Mouse (Mus musculus): ENCODE data around the gene Psmf1.

The Psmf1 gene

GRCm38 (mm10) chr2:151735422-151735821 lies 8.6 kb downstream of the Psmf1 start:
- DNase-seq (ENCODE audit: low read depth) = no peak

DNA sequence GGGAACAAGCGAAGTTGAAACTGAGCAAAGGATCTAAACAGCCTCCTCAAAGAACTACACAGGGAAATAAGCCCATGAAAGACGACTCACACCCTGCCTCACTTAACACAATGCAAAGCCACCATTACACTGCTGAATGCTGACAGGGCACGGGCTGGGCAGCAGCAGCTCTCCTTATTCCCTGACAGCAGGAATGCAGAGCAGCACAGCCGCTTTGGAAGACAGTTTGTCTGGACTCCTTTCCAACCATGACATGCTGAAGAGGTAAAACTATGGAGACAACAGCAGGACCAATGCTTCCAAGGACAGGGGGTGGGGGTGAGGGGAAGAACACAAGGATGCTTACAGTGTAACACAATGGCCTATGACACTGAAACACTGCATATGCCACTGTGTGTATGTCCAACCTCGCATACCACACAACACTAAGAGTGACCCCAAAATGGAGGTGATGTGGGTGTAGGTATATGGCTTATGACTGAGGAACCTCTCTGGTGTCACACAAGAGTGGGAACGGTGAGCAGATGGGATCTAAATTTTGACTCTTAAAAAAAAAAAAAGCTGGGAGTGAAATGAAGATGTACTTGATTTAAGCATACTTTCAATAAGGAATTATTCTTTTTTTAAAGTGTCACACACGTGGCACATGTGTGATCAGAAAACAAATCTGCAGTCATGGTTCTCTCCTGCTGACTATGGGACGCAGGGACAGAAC lies 10.7 kb downstream of the Psmf1 start:
- no peak for DNase-seq (ENCODE audit: low read depth)

DNA sequence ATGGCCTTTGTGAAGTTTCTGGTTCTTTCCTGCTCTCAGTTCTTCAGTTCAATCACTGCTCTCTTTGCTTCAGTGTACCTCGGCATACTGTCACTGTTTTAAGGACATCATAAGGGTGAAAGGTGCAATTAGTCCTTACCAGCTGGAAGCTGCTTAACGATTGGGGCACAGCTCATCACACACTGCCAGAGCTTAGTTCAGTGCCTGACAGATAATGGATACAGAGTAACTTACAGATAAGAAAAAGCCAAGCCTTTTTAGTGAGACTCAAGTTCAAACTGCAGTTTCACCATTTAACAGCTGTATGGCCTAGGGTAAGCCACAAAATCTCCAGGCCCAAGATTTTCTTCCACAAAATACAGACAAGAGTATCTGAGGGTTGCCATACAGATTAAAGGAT lies 19.9 kb downstream of the Psmf1 start:
- DNase-seq (ENCODE audit: low read depth) = no peak

DNA sequence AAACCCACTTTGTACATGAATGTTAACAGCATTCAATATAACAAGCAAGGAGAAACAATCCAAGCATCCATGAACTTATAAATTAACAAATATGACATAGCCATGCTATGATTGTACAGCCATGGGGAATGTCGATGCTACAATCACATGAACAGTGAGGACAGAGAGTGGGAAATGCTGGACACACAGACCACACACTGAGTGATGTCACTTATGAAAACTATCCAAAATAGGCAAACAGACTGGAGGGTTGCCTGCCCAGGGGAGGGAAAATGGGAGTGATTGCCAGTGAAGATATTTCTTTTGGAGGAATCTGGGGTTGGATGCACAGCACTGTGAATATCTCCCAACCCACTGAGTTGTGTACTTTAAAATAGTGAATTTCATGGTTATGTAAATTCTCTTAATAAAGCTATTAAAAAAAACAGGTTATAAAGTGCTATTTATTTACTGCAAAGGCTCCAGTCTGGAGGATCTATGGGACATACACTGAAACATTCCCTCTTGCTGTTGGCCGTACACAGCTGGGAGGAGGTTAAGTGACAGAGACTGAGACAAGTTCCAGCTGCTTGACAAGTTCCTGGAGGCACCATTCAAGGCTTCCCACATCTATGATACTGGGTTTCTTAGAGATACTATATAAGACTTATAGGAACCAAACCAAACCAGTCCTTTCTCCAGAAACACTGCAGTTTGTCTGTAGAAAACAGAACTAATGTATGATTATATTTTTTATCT lies 27.5 kb downstream of the Psmf1 start:
- no peak for DNase-seq (ENCODE audit: low read depth)

- no peak for DNase-seq (ENCODE audit: low read depth)
Measured at GRCm38 (mm10) chr2:151715526-151715925, 28.5 kb downstream of the Psmf1 start.

DNA sequence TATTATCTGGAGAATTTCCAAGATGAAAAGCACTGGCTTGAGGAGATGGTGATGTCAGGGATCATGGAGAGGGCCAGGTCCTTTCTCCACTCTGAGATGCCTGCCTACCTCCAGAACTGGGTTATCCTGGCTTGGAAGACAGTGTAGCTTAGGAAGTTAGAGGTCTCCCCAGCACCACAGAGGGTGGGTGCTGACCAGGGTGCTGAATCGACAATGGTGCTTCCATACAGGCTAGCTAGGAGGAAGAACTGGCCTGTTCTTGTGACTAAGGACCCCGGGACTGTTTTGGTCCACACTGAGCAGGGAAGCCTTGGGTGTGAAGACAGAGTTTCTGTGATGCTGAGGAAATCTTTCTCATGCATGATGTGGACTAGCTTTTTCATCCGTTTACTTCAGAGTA lies 31.3 kb downstream of the Psmf1 start:
- DNase-seq (ENCODE audit: low read depth) = no peak

DNA sequence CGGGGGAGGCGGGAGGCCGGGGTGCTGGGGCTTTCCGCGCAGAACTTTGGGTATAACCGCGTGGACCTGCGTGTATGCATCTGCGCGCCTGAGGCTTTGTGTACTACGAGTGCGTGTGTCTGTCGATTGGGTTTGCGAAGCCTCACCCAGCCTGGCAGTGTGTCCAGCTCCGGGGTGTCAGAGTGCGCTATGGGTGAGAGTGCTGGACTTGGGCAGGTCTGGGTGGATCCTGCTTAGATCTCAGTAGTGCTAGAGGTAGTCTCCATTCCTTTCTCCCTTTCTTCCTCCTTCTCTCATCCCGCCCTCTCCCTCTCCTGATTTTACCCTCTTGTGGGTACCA lies 41.2 kb downstream of the Psmf1 start:
- DNase-seq (ENCODE audit: low read depth) = no peak

DNA sequence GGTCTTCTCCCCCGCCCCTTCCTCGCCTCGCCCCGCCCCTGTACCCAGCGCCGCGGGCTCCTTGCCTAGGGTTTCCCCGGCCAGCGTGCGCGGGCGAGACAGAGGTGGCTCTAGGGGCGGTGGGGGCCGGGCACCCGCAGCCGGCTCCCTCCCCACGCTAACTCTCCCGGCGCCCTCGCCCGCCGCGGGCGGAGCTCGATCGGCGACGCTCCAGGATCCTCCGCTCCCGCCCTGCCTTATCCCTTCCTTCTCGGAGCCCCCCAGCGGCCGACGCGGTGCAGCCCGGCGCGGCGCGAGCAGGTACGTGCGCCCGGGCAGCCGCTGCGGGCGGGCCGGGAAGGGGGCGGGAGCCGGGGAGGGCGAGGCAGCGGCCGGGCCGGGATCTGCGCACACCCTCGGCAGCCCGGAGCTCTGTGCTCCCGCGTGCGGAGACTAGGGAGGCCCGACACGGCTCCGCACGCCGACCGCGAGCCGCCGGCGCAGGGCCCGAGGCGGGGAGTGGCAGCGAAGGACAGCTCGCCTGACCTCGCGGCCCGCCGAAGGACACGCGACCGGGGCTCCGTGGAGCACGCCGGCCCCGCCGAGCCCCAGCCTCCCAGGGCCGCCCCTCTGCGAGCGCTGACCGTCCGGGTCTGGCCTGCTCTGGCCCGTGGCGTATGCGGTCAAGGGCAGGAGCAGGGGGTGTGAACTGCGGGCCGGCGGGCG lies 41.7 kb downstream of the Psmf1 start:
- DNase-seq (ENCODE audit: low read depth) = no peak

- DNase-seq (ENCODE audit: low read depth) = no peak
Measured at GRCm38 (mm10) chr2:151701231-151702145, 42.5 kb downstream of the Psmf1 start, which contains the start of gene Tmem74b. TSS of gene Tmem74b (plus strand) at chr2:151702008.

- no peak for DNase-seq (ENCODE audit: low read depth)
Measured at GRCm38 (mm10) chr2:151682976-151683375, 61.0 kb downstream of the Psmf1 start.

DNA sequence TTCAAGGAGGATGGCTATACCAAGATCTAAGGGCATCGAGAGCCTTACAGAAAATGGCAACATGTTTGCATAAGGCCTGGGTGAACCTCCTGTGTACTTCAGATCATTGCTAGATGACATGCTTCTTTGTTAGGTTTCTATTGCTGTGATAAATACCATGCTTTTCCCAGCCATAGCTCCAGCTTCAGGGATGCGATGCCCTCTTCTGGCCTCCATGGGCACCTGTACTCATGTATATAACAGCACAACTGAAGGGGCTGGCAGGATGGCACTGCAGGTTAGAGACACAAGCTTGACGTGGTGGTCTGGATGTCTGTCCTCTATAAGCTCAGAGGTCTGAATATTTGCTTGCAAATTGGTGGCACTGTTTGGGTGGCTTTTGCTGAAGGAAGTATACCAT lies 61.6 kb downstream of the Psmf1 start:
- peak; percentile 2 for DNase-seq (ENCODE audit: low read depth)

DNA sequence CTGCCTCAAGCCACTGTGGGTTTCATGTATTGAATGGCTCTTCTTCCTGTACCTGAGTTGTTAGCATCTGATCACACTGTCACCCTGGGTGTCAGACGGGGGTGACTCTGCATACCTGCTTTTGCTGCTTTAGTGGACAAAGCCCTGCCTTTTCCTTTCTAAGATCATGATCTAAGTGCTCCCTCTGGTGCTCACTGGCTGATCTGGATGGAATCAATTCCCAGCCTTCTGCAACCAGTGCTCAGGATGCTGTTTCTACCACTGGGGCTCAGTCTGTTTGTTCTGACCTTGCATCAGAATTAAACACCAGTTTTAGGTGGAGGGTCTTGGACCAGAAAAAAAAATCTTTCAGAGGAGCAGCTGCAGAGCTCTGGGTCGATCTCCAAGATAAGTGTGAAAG lies 67.8 kb downstream of the Psmf1 start:
- DNase-seq (ENCODE audit: low read depth) = no peak

DNA sequence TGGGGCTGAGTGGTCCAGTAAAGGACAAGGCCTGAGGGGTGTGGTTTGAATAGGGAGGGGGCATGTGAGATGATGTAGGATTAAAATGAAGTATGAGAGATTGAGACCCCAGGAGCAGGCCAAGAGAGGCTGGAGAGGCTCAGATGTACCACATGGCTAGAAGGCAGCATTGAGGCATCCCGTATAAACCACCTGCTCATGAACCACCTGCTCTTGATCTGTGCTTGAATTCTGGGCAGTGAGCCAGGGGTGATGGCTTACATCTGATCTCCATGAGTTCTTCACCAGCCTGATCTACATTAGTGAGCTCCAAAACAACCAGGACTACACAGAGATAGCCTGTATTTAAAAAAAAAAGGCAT lies 73.0 kb downstream of the Psmf1 start:
- no peak for DNase-seq (ENCODE audit: low read depth)

DNA sequence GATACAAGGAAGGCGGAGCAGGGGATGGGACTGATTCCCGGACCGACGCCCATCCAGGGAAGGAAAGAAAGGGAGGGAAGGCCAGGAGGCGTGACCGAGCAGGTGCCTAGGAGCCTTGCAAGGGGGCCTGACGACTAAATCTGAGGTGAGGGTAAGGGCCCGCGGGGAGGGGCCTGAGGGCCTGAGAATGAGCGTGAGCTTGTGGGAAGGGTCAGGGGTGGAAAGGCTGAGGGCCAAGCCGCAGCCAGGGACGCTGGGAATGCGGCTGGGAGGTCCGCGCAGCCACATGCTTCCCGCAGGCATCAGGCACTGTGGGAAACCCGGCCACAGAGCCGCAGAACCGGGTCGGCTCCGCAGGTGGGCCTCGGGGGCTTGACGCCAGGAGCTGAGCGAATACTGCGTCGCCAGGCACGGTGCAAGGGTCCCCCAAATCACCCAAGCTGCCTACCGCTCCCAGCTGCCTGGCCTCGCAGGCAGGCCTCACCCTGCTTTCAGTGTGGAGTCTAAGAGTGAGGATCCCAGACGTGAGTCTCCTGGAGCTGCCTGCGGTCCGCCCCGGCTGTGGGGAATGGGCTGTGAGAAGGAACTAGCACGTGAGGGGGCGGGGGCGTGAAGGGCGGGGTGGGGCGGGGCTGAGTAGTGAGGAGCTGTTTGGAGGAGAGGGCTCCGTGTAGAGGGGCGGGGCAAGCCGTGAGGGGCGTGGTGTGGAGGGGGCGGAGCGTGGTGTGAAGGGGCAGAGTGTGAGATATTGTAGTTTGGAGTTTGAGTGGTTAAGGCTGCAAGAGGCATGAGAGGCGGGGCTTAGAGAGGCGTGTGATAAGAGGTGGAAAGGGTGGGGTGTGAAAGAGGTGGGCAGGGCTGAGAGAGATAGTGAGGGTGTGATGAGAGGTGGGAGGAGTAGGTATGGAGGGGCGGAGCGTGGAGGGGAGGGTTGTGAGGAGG lies 73.7 kb downstream of the Psmf1 start:
- no peak for DNase-seq (ENCODE audit: low read depth)

GRCm38 (mm10) chr2:151668433-151668832 lies 75.6 kb downstream of the Psmf1 start, which contains the start of gene Rad21l:
TSS of gene Rad21l (minus strand) at chr2:151668533.
- DNase-seq (ENCODE audit: low read depth) = no peak

Measured in fibroblast of lung, adult 2 months (primary cell).